14 mouse cellular contexts compared by ENCODE assay signal in the genomic region with DNA sequence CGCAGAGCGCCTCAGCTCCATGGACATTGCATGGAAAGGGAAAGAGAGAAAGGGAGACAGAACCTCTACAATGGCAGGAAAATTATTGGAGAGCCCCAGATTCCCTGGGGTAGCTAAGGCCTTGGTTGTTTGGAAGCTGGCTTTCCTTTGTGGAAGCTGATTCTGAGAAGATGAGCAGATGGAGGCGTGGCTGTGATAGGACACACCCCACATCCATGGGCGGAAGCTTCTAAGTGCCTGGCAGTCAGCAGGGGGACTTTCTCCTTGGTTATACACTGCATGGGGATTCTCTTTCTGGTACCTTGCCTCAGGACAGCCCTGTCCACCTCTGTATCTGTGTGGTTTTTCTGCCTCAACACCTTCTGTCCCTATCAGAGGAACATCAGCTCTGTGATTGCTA. TPM values are rescaled to one million over a fixed set of nuclear protein-coding genes. Genes with fewer than 3 reads are reported as not detected.
DNase-seq lines count a peak whose midpoint lies in the region; ATAC-seq lines count a peak whose summit lies in the region.
"Had no signal": no experiment of that assay in that cellular context is flagged by ENCODE, and none has a peak within 500 bp of the region (broad histone marks: within the 10 kb centered on the region; RNA-seq: fewer than 3 reads in every experiment).

No protein-coding gene starts in this region.

- H3K36me3 ChIP-seq in hindbrain, embryonic 11.5 days (ENCODE audit: control insufficient read depth, insufficient read depth, low read length) = 0 out of 2 replicates have a peak, but pooled peaks cover 2% of the 10 kb centered on the region
- H3K36me3 ChIP-seq in hindbrain, embryonic 16.5 days (ENCODE audit: control insufficient read depth, insufficient read depth, low read length) = peaks cover 14% of the 10 kb centered on the region
- peaks cover 11% of the 10 kb centered on the region; the same call in 1 of the 2 replicates for H3K36me3 ChIP-seq in forebrain, embryonic 12.5 days (replicated peaks)
- peaks cover 44% of the 10 kb centered on the region for H3K36me3 ChIP-seq in neural tube, embryonic 13.5 days

- ATAC-seq in hindbrain, embryonic 11.5 days (ENCODE audit: low FRiP score) = peak; percentile 46
- ATAC-seq in hindbrain, embryonic 16.5 days = no peak
- ATAC-seq in forebrain, embryonic 12.5 days (ENCODE audit: low FRiP score) = peak; percentile 48; the same call in 1 of the 2 replicates
- 0 out of 2 replicates have a peak, but pooled peaks have one; percentile 19 for ATAC-seq in neural tube, embryonic 13.5 days (ENCODE audit: low read depth)

- no peaks in the 10 kb centered on the region for H3K9me3 ChIP-seq in hindbrain, embryonic 11.5 days (ENCODE audit: control insufficient read depth, low read length)
- no peaks in the 10 kb centered on the region for H3K9me3 ChIP-seq in hindbrain, embryonic 16.5 days (ENCODE audit: control insufficient read depth, low read length)
- H3K9me3 ChIP-seq in forebrain, embryonic 12.5 days = no peaks in the 10 kb centered on the region
- no peaks in the 10 kb centered on the region for H3K9me3 ChIP-seq in neural tube, embryonic 13.5 days

- WGBS in hindbrain, embryonic 11.5 days = 65% methylated on average over 4 of the region's 4 CpGs
- 64% methylated on average over 4 of the region's 4 CpGs for WGBS in hindbrain, embryonic 16.5 days
- 73% methylated on average over 4 of the region's 4 CpGs for WGBS in forebrain, embryonic 12.5 days
- 69% methylated on average over 4 of the region's 4 CpGs for WGBS in neural tube, embryonic 13.5 days

- H3K4me3 ChIP-seq in hindbrain, embryonic 11.5 days (ENCODE audit: low read depth, low read length) = no peak overlapping the region
- no peak overlapping the region for H3K4me3 ChIP-seq in hindbrain, embryonic 16.5 days (ENCODE audit: low read length)
- H3K4me3 ChIP-seq in forebrain, embryonic 12.5 days (replicated peaks) = no peak overlapping the region
- no peak overlapping the region for H3K4me3 ChIP-seq in neural tube, embryonic 13.5 days

- no peak overlapping the region for H3K4me2 ChIP-seq in hindbrain, embryonic 11.5 days (replicated peaks; ENCODE audit: low read depth, low read length)
- H3K4me2 ChIP-seq in hindbrain, embryonic 16.5 days (ENCODE audit: low read length) = no peak overlapping the region
- H3K4me2 ChIP-seq in forebrain, embryonic 12.5 days = no peak overlapping the region
- H3K4me2 ChIP-seq in neural tube, embryonic 13.5 days = no peak overlapping the region

- H3K27me3 ChIP-seq in hindbrain, embryonic 11.5 days (ENCODE audit: control insufficient read depth, insufficient read depth, low read length) = no peaks in the 10 kb centered on the region
- no peaks in the 10 kb centered on the region for H3K27me3 ChIP-seq in hindbrain, embryonic 16.5 days (replicated peaks; ENCODE audit: control insufficient read depth, insufficient read depth, low read length)
- H3K27me3 ChIP-seq in forebrain, embryonic 12.5 days = no peaks in the 10 kb centered on the region
- H3K27me3 ChIP-seq in neural tube, embryonic 13.5 days = no peaks in the 10 kb centered on the region

- no peak overlapping the region for H3K9ac ChIP-seq in hindbrain, embryonic 11.5 days (ENCODE audit: low read depth, low read length)
- H3K9ac ChIP-seq in hindbrain, embryonic 16.5 days (ENCODE audit: low read depth, low read length) = no peak overlapping the region
- H3K9ac ChIP-seq in forebrain, embryonic 12.5 days = no peak overlapping the region
- H3K9ac ChIP-seq in neural tube, embryonic 13.5 days = no peak overlapping the region

- H3K27ac ChIP-seq in hindbrain, embryonic 11.5 days (ENCODE audit: low read depth, low read length) = 0 out of 2 replicates have a peak overlapping the region, but pooled peaks have one; percentile 67
- H3K27ac ChIP-seq in hindbrain, embryonic 16.5 days (ENCODE audit: low read depth, low read length) = no peak overlapping the region
- peak overlapping the region; percentile 68; the same call in 1 of the 2 replicates for H3K27ac ChIP-seq in forebrain, embryonic 12.5 days
- H3K27ac ChIP-seq in neural tube, embryonic 13.5 days (replicated peaks) = peak overlapping the region; percentile 83
- H3K27ac ChIP-seq: kidney, postnatal 0 days had no signal

- DNase-seq in hindbrain, embryonic 11.5 days (ENCODE audit: low spot score) = no peak
- DNase-seq in R1 (ENCODE audit: low read depth, low spot score) = peak; percentile 49
- DNase-seq in kidney, postnatal 25 days = no peak
- DNase-seq in right cerebral cortex, postnatal 4 days = no peak
- DNase-seq in urinary bladder, adult 2 months (ENCODE audit: low spot score) = no peak
- DNase-seq: adrenal gland, postnatal 25 days; cerebellum, postnatal 14 days; layer of hippocampus, adult 9-11 months; right cerebral cortex, postnatal 14 days; thymus, postnatal 14 days had no signal

- no peaks in the 10 kb centered on the region for H3K4me1 ChIP-seq in hindbrain, embryonic 11.5 days (replicated peaks; ENCODE audit: control insufficient read depth, insufficient read depth, low read length)
- peaks cover 21% of the 10 kb centered on the region for H3K4me1 ChIP-seq in hindbrain, embryonic 16.5 days (ENCODE audit: control insufficient read depth, insufficient read depth, low read depth, low read length)
- peaks cover 35% of the 10 kb centered on the region for H3K4me1 ChIP-seq in forebrain, embryonic 12.5 days
- H3K4me1 ChIP-seq in neural tube, embryonic 13.5 days (replicated peaks) = peaks cover 36% of the 10 kb centered on the region

RNA-seq across cellular contexts. Expression of a gene that starts 33.4 kb away (rescaled TPM):
- polyA plus RNA-seq in hindbrain, embryonic 11.5 days (2014; fragmentation: Nextera tagmentation; extraction: Ambion mirVana) = 21.1 and 21.6 TPM in 2 replicates
- polyA plus RNA-seq in hindbrain, embryonic 16.5 days (2015; fragmentation: Nextera tagmentation; extraction: Ambion mirVana) = 67.1 and 74.8 TPM in 2 replicates
- 13.4 and 15.7 TPM in 2 replicates for polyA plus RNA-seq in forebrain, embryonic 12.5 days (2016; fragmentation: Nextera tagmentation; extraction: Ambion mirVana)
- 40.5 and 43.9 TPM in 2 replicates for polyA plus RNA-seq in neural tube, embryonic 13.5 days (2015; fragmentation: Nextera tagmentation; extraction: Ambion mirVana)
- polyA plus RNA-seq in urinary bladder, adult 2 months (2012; rRNA removed) = 5.8 and 8.6 TPM in 2 replicates
